Mouse (Mus musculus): ENCODE data around the gene Gtf3c2.

GRCm38 (mm10) chr5:31220448-31221303 is 40.7 kb upstream of the Gtf3c2 start, which contains the start of gene Ppm1g:
- TF ChIP-seq CTCF (IDR thresholded peaks at IDR 0.05; ENCODE audit: control insufficient read depth, insufficient read depth, insufficient read length) (no peak), MAX (IDR thresholded peaks at IDR 0.05) (peak; percentile 53)
